Mouse (Mus musculus): ENCODE measurements around the gene Pitx2. TPM values are rescaled to one million over a fixed set of nuclear protein-coding genes. Genes with fewer than 3 reads are reported as not detected.

The Pitx2 gene
- polyA plus RNA-seq, 1 experiment from 2014 or later, result 28.1 TPM

- H3K4me2 ChIP-seq (ENCODE audit: low read depth, low read length), result peak overlapping the region; percentile 50
- H3K9ac ChIP-seq (ENCODE audit: low read depth, low read length), result peak overlapping the region; percentile 55
- peak overlapping the region; percentile 35 for H3K4me3 ChIP-seq (ENCODE audit: low read length)
- no peaks in the 10 kb centered on the region for H3K4me1 ChIP-seq (ENCODE audit: control insufficient read depth, insufficient read depth, low read length)
- H3K27me3 ChIP-seq (replicated peaks; ENCODE audit: control insufficient read depth, insufficient read depth, low read length), result peaks cover 19% of the 10 kb centered on the region; the same call in 1 of the 2 replicates
- peak; percentile 61 for ATAC-seq
- no peaks in the 10 kb centered on the region for H3K9me3 ChIP-seq (ENCODE audit: control insufficient read depth, low read length)
- peak overlapping the region; percentile 87 for H3K27ac ChIP-seq (ENCODE audit: low read length)
- 21% methylated on average over 24 of the region's 24 CpGs for WGBS
- H3K36me3 ChIP-seq (ENCODE audit: control insufficient read depth, insufficient read depth, low read length), result no peaks in the 10 kb centered on the region
Observed at GRCm38 (mm10) chr3:129220681-129221379, 21.2 kb downstream of the Pitx2 start.

- H3K27me3 ChIP-seq (replicated peaks; ENCODE audit: control insufficient read depth, insufficient read depth, low read length), result peaks cover 27% of the 10 kb centered on the region
Observed at GRCm38 (mm10) chr3:129221380-129222260, 21.9 kb downstream of the Pitx2 start.

GRCm38 (mm10) chr3:129222448-129223290 lies 23.0 kb downstream of the Pitx2 start:
- Histone ChIP-seq H3K27ac (ENCODE audit: low read length) (no peak overlapping the region), H3K27me3 (replicated peaks; ENCODE audit: control insufficient read depth, insufficient read depth, low read length) (peaks cover 30% of the 10 kb centered on the region), H3K4me1 (ENCODE audit: control insufficient read depth, insufficient read depth, low read length) (no peaks in the 10 kb centered on the region), H3K36me3 (ENCODE audit: control insufficient read depth, insufficient read depth, low read length) (no peaks in the 10 kb centered on the region), H3K9ac (ENCODE audit: low read depth, low read length) (peak overlapping the region; percentile 47; the same call in 1 of the 2 replicates), H3K4me2 (ENCODE audit: low read depth, low read length) (peak overlapping the region; percentile 42), H3K9me3 (ENCODE audit: control insufficient read depth, low read length) (no peaks in the 10 kb centered on the region), H3K4me3 (ENCODE audit: low read length) (peak overlapping the region; percentile 38)
- no peak for ATAC-seq
- WGBS, result 3% methylated on average over 21 of the region's 21 CpGs

More at GRCm38 (mm10) chr3:129221380-129222260, 21.9 kb downstream of the Pitx2 start:
- Histone ChIP-seq H3K4me1 (ENCODE audit: control insufficient read depth, insufficient read depth, low read length) (no peaks in the 10 kb centered on the region), H3K9ac (ENCODE audit: low read depth, low read length) (peak overlapping the region; percentile 55), H3K9me3 (ENCODE audit: control insufficient read depth, low read length) (no peaks in the 10 kb centered on the region), H3K27ac (ENCODE audit: low read length) (peak overlapping the region; percentile 87), H3K36me3 (ENCODE audit: control insufficient read depth, insufficient read depth, low read length) (no peaks in the 10 kb centered on the region), H3K4me3 (ENCODE audit: low read length) (peak overlapping the region; percentile 35), H3K4me2 (ENCODE audit: low read depth, low read length) (peak overlapping the region; percentile 50)
- WGBS, result 14% methylated on average over 27 of the region's 27 CpGs
- peak; percentile 30; the same call in 1 of the 2 replicates for ATAC-seq

GRCm38 (mm10) chr3:129223401-129223800 lies 23.7 kb downstream of the Pitx2 start:
- H3K4me2 ChIP-seq (ENCODE audit: low read depth, low read length), result peak overlapping the region; percentile 37
- H3K27ac ChIP-seq (ENCODE audit: low read length), result no peak overlapping the region
- H3K9me3 ChIP-seq (ENCODE audit: control insufficient read depth, low read length), result no peaks in the 10 kb centered on the region
- H3K4me1 ChIP-seq (ENCODE audit: control insufficient read depth, insufficient read depth, low read length), result no peaks in the 10 kb centered on the region
- peaks cover 30% of the 10 kb centered on the region for H3K27me3 ChIP-seq (replicated peaks; ENCODE audit: control insufficient read depth, insufficient read depth, low read length)
- peak overlapping the region; percentile 57 for H3K4me3 ChIP-seq (ENCODE audit: low read length)
- WGBS, result 9% methylated on average over 5 of the region's 6 CpGs
- ATAC-seq, result no peak
- no peaks in the 10 kb centered on the region for H3K36me3 ChIP-seq (ENCODE audit: control insufficient read depth, insufficient read depth, low read length)
- H3K9ac ChIP-seq (ENCODE audit: low read depth, low read length), result peak overlapping the region; percentile 75

GRCm38 (mm10) chr3:129223964-129224805 lies 24.5 kb downstream of the Pitx2 start:
- WGBS, result under 1% methylated on average over 26 of the region's 26 CpGs

GRCm38 (mm10) chr3:129224806-129225576 lies 25.3 kb downstream of the Pitx2 start:
- ATAC-seq, result peak; percentile 89
- Histone ChIP-seq H3K4me1 (ENCODE audit: control insufficient read depth, insufficient read depth, low read length) (no peaks in the 10 kb centered on the region), H3K4me2 (ENCODE audit: low read depth, low read length) (peak overlapping the region; percentile 37), H3K27me3 (replicated peaks; ENCODE audit: control insufficient read depth, insufficient read depth, low read length) (peaks cover 26% of the 10 kb centered on the region), H3K4me3 (ENCODE audit: low read length) (peak overlapping the region; percentile 57), H3K9ac (ENCODE audit: low read depth, low read length) (peak overlapping the region; percentile 75), H3K36me3 (ENCODE audit: control insufficient read depth, insufficient read depth, low read length) (no peaks in the 10 kb centered on the region), H3K27ac (ENCODE audit: low read length) (peak overlapping the region; percentile 92), H3K9me3 (ENCODE audit: control insufficient read depth, low read length) (no peaks in the 10 kb centered on the region)
- under 1% methylated on average over 40 of the region's 40 CpGs for WGBS

More at GRCm38 (mm10) chr3:129223964-129224805, 24.5 kb downstream of the Pitx2 start:
- ATAC-seq, result no peak
- no peaks in the 10 kb centered on the region for H3K9me3 ChIP-seq (ENCODE audit: control insufficient read depth, low read length)
- H3K4me2 ChIP-seq (ENCODE audit: low read depth, low read length), result peak overlapping the region; percentile 37
- peak overlapping the region; percentile 75 for H3K9ac ChIP-seq (ENCODE audit: low read depth, low read length)
- H3K4me1 ChIP-seq (ENCODE audit: control insufficient read depth, insufficient read depth, low read length), result no peaks in the 10 kb centered on the region
- H3K36me3 ChIP-seq (ENCODE audit: control insufficient read depth, insufficient read depth, low read length), result no peaks in the 10 kb centered on the region
- peak overlapping the region; percentile 92 for H3K27ac ChIP-seq (ENCODE audit: low read length)
- H3K27me3 ChIP-seq (replicated peaks; ENCODE audit: control insufficient read depth, insufficient read depth, low read length), result peaks cover 26% of the 10 kb centered on the region
- H3K4me3 ChIP-seq (ENCODE audit: low read length), result peak overlapping the region; percentile 57

- Histone ChIP-seq H3K36me3 (ENCODE audit: control insufficient read depth, insufficient read depth, low read length) (no peaks in the 10 kb centered on the region), H3K27me3 (replicated peaks; ENCODE audit: control insufficient read depth, insufficient read depth, low read length) (peaks cover 26% of the 10 kb centered on the region), H3K4me2 (ENCODE audit: low read depth, low read length) (peak overlapping the region; percentile 37), H3K27ac (ENCODE audit: low read length) (peak overlapping the region; percentile 92), H3K9ac (ENCODE audit: low read depth, low read length) (peak overlapping the region; percentile 75), H3K9me3 (ENCODE audit: control insufficient read depth, low read length) (no peaks in the 10 kb centered on the region), H3K4me1 (ENCODE audit: control insufficient read depth, insufficient read depth, low read length) (no peaks in the 10 kb centered on the region), H3K4me3 (ENCODE audit: low read length) (peak overlapping the region; percentile 57)
- WGBS, result 4% methylated on average over 13 of the region's 13 CpGs
- peak; percentile 14 for ATAC-seq
Observed at GRCm38 (mm10) chr3:129225577-129226289, 26.1 kb downstream of the Pitx2 start.

Measured in intestine, embryonic 16.5 days (tissue).